ENCODE assay signal across 23 mouse cellular contexts in the genomic region with DNA sequence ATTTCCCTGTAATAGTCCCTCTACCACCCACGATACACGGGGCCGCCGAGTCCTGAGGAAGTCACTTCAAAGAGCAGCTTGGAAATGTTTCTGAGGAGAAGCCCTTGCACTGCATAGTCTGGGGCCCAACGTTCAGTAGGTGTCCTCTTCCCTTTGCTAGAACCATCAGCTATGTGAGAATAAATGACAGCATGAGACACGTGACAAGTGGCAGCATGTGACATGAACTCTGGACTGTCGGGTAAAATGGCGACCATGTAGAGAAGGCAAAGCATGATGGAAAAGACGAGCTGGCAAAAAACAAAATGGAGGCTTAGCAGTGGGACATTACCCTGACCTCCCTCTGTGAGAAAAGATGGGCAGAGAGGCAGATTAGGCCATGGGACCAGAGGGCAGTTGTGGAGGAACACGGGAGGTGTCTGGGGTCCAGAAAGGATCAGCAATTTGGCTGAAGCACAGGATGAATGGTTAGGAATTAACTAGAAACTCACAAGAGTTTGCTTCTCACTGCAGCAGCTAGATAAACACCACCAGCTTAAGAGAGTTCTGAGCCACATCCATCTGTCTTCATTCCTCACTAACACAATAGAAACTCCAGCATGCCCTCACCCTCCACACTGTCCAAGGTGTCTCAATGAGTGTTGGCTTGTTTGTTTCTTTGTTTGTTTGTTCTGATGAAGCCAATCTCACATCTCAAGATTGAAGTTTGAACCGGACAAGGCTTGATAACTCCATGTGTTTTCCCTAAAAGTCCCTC.
DNase-seq lines count a peak whose midpoint lies in the region; ATAC-seq and TF ChIP-seq lines count a peak whose summit lies in the region.
"Had no signal": no experiment of that assay in that cellular context is flagged by ENCODE, and none has a peak within 500 bp of the region (broad histone marks: within the 10 kb centered on the region; RNA-seq: fewer than 3 reads in every experiment).

No protein-coding gene starts in this region.

- CTCF ChIA-PET in Patski (lab: Charles Lee): interaction anchor here (1.2 to 1.6 kb wide), 2 partner anchors 22 to 26 kb away, joined by 3 to 4 read pairs; no protein-coding TSS in a partner anchor

- no peaks in the 10 kb centered on the region for H3K27me3 ChIP-seq in forebrain, embryonic 16.5 days (replicated peaks; ENCODE audit: control insufficient read depth, insufficient read depth, low read length)
- no peaks in the 10 kb centered on the region for H3K27me3 ChIP-seq in forebrain, embryonic 10.5 days (ENCODE audit: poor library complexity, severe bottlenecking)
- no peaks in the 10 kb centered on the region for H3K27me3 ChIP-seq in Patski
- H3K27me3 ChIP-seq in kidney, adult 2 months (replicated peaks; ENCODE audit: control insufficient read depth, insufficient read depth, low read length): no peaks in the 10 kb centered on the region
- H3K27me3 ChIP-seq: CH12.LX; hindbrain, embryonic 15.5 days; liver, embryonic 12.5 days; neural tube, embryonic 13.5 days had no signal

- no peak for TF ChIP-seq CTCF in Patski (IDR thresholded peaks at IDR 0.05)
- TF ChIP-seq CTCF in kidney, adult 2 months (conservative IDR thresholded peaks at IDR 0.05; ENCODE audit: insufficient read depth, insufficient read length, low read depth, low read length): no peak

- no peaks in the 10 kb centered on the region for H3K9me3 ChIP-seq in forebrain, embryonic 16.5 days (ENCODE audit: control insufficient read depth, low read length)
- H3K9me3 ChIP-seq in forebrain, embryonic 10.5 days: no peaks in the 10 kb centered on the region
- H3K9me3 ChIP-seq: heart, embryonic 10.5 days; hindbrain, embryonic 15.5 days; liver, embryonic 12.5 days; midbrain, embryonic 10.5 days; neural tube, embryonic 13.5 days had no signal

- WGBS in forebrain, embryonic 16.5 days: 86% methylated on average over 11 of the region's 11 CpGs
- 91% methylated on average over 11 of the region's 11 CpGs for WGBS in forebrain, embryonic 10.5 days
- WGBS in kidney, adult 2 months: 52% methylated on average over 11 of the region's 11 CpGs

- H3K4me3 ChIP-seq in forebrain, embryonic 16.5 days (replicated peaks; ENCODE audit: low read length): no peak overlapping the region
- no peak overlapping the region for H3K4me3 ChIP-seq in forebrain, embryonic 10.5 days
- H3K4me3 ChIP-seq in kidney, adult 2 months (ENCODE audit: insufficient read depth, low read depth, low read length): no peak overlapping the region
- H3K4me3 ChIP-seq: heart, embryonic 10.5 days; hindbrain, embryonic 15.5 days; liver, embryonic 12.5 days; midbrain, embryonic 10.5 days; neural tube, embryonic 13.5 days had no signal

- H3K4me1 ChIP-seq in forebrain, embryonic 16.5 days (replicated peaks; ENCODE audit: control insufficient read depth, insufficient read depth, low read length): peaks cover 5% of the 10 kb centered on the region; the same call in 1 of the 2 replicates
- no peaks in the 10 kb centered on the region for H3K4me1 ChIP-seq in forebrain, embryonic 10.5 days
- peaks cover 6% of the 10 kb centered on the region; the same call in 1 of the 2 replicates for H3K4me1 ChIP-seq in kidney, adult 2 months (ENCODE audit: control insufficient read depth, insufficient read depth, low read length)
- H3K4me1 ChIP-seq: hindbrain, embryonic 15.5 days; liver, embryonic 12.5 days; midbrain, embryonic 10.5 days had no signal

- no peaks in the 10 kb centered on the region for H3K36me3 ChIP-seq in forebrain, embryonic 16.5 days (ENCODE audit: control insufficient read depth, insufficient read depth)
- 0 out of 2 replicates have a peak, but pooled peaks cover 2% of the 10 kb centered on the region for H3K36me3 ChIP-seq in forebrain, embryonic 10.5 days (replicated peaks)
- H3K36me3 ChIP-seq in kidney, adult 2 months (ENCODE audit: control insufficient read depth, insufficient read depth, low read length): no peaks in the 10 kb centered on the region
- H3K36me3 ChIP-seq: hindbrain, embryonic 15.5 days; liver, embryonic 12.5 days; neural tube, embryonic 13.5 days had no signal

- no peak for DNase-seq in forebrain, embryonic 10.5 days (ENCODE audit: extremely low spot score, low spot score)
- DNase-seq in Patski (ENCODE audit: low read depth, low spot score): no peak
- peak; percentile 87 for DNase-seq in kidney, adult 2 months
- peak; percentile 55 to 81 for DNase-seq in kidney, postnatal 25 days
- DNase-seq in T-cell, adult 2 months (ENCODE audit: low spot score): no peak
- DNase-seq in cerebellum, postnatal 25 days: no peak
- DNase-seq in urinary bladder, postnatal 10 days (ENCODE audit: low spot score): no peak
- DNase-seq: adrenal gland, postnatal 25 days; cerebellum, adult 2 months; gastrocnemius, postnatal 25 days; heart, postnatal 14 days; lung, embryonic 14.5 days; lung, postnatal 4 days; right cerebral cortex, postnatal 14 days; thymus, postnatal 14 days had no signal

- POLR2A ChIA-PET in Patski (lab: Charles Lee): interaction anchor here (0.6 to 1.2 kb wide), 3 partner anchors 21 to 60 kb away, joined by 3 to 5 read pairs (median 3); no protein-coding TSS in a partner anchor

- no peak for TF ChIP-seq POLR2A in kidney, adult 2 months (IDR thresholded peaks at IDR 0.05; ENCODE audit: low read depth, low read length)

- ATAC-seq in forebrain, embryonic 16.5 days: peak; percentile 26
- ATAC-seq in Patski: peak; percentile 24
- ATAC-seq: intestine, embryonic 16.5 days; liver, embryonic 12.5 days had no signal

- no peak overlapping the region for H3K27ac ChIP-seq in forebrain, embryonic 16.5 days (ENCODE audit: low read length)
- no peak overlapping the region for H3K27ac ChIP-seq in forebrain, embryonic 10.5 days
- H3K27ac ChIP-seq in kidney, adult 2 months (ENCODE audit: insufficient read depth, low read depth, low read length): peak overlapping the region; percentile 65
- H3K27ac ChIP-seq: heart, embryonic 10.5 days; hindbrain, embryonic 15.5 days; liver, embryonic 12.5 days; midbrain, embryonic 10.5 days; neural tube, embryonic 13.5 days had no signal

- in situ Hi-C loops in Patski (cut with MboI; ENCODE audit: low pct_unique_long_range_greater_than_20kb): no loop called here

- H3K9ac ChIP-seq in forebrain, embryonic 16.5 days (replicated peaks; ENCODE audit: low read depth, low read length): no peak overlapping the region
- H3K9ac ChIP-seq: hindbrain, embryonic 15.5 days; liver, embryonic 12.5 days; lung, embryonic 14.5 days; neural tube, embryonic 13.5 days had no signal

- H3K4me2 ChIP-seq in forebrain, embryonic 16.5 days (ENCODE audit: low read length): no peak overlapping the region
- H3K4me2 ChIP-seq: hindbrain, embryonic 15.5 days; liver, embryonic 12.5 days; lung, embryonic 14.5 days; neural tube, embryonic 13.5 days had no signal

Comparison
In these comparisons a context has a peak if more than half of its experiments do, and no peak if none do; other contexts are left out.
1. DNase-seq: peak in kidney, adult 2 months (single experiment) and kidney, postnatal 25 days (2 of 2); none in forebrain, embryonic 10.5 days (single experiment), Patski (single experiment), T-cell, adult 2 months (single experiment), cerebellum, postnatal 25 days (0 of 2) and urinary bladder, postnatal 10 days (single experiment).